Mouse (Mus musculus) liver, embryonic 11.5 days (tissue): ENCODE measurements around the gene A530032D15Rik. TPM values are rescaled to one million over a fixed set of nuclear protein-coding genes. Genes with fewer than 3 reads are reported as not detected.

Source experiments
- polyA plus RNA-seq: library from polyadenylated mRNA; unstranded; fragments of >200 nt; fragmentation: Nextera tagmentation; extraction: Ambion mirVana; gene quantifications from 2 replicates; pipeline ENCODE4 v1.2.1, GENCODE M21; 2014

The A530032D15Rik gene
- polyA plus RNA-seq, 1 experiment from 2014 or later: not detected

Other genes starting within 250 kb of the A530032D15Rik start
- gene Slc16a14, start 174.7 kb downstream of the A530032D15Rik start, polyA plus RNA-seq: 0.08 TPM in 1 of 2 replicates, not detected in the other
- gene Gm10553, start 9.7 kb downstream of the A530032D15Rik start, polyA plus RNA-seq: not detected in 2 replicates
- gene C130026I21Rik, start 160.7 kb upstream of the A530032D15Rik start, polyA plus RNA-seq: not detected in 2 replicates